Mouse (Mus musculus): ENCODE measurements around the gene Siglece. TPM values are rescaled to one million over a fixed set of nuclear protein-coding genes. Genes with fewer than 3 reads are reported as not detected.
"Not testable (repeated sequence)": the region's sequence is repeated elsewhere in the genome, so short reads cannot be mapped to it uniquely, and the experiment has no call there.

The Siglece gene
- polyA plus RNA-seq (2015; fragmentation: Nextera tagmentation; extraction: Ambion mirVana) = 0.28 and 0.49 TPM in 2 replicates

- Histone ChIP-seq H3K36me3 (no peaks in the 10 kb centered on the region), H3K4me3 (no peak within 1 kb of the TSS), H3K9me3 (no peaks in the 10 kb centered on the region), H3K4me1 (replicated peaks) (no peaks in the 10 kb centered on the region), H3K27me3 (no peaks in the 10 kb centered on the region), H3K27ac (no peak within 1 kb of the TSS), H3K9ac (no peak within 1 kb of the TSS), H3K4me2 (no peak within 1 kb of the TSS)
- ATAC-seq (ENCODE audit: low FRiP score) = no peak
- WGBS = 82% methylated on average over 1 of the region's 1 CpGs
These were observed at the start of gene Siglece for GRCm38 (mm10) chr7:43660002-43660401. Gene Siglece (minus strand): TSS chr7:43660161.

- Histone ChIP-seq H3K27ac (no peak within 1 kb of the TSS), H3K27me3 (no peaks in the 10 kb centered on the region), H3K9me3 (no peaks in the 10 kb centered on the region), H3K4me3 (no peak within 1 kb of the TSS), H3K9ac (no peak within 1 kb of the TSS), H3K4me2 (no peak within 1 kb of the TSS), H3K4me1 (replicated peaks) (no peaks in the 10 kb centered on the region), H3K36me3 (no peaks in the 10 kb centered on the region)
- ATAC-seq (ENCODE audit: low FRiP score) = no peak
These were observed 30.2 kb upstream of the Siglece start, which contains the start of gene Klk14 for GRCm38 (mm10) chr7:43690118-43690517. Gene Klk14 (plus strand): TSS chr7:43690418.

GRCm38 (mm10) chr7:43685088-43685487 lies 25.1 kb upstream of the Siglece start:
- H3K36me3 ChIP-seq = no peaks in the 10 kb centered on the region
- ATAC-seq (ENCODE audit: low FRiP score) = no peak
- no peak overlapping the region for H3K4me3 ChIP-seq
- no peak overlapping the region for H3K4me2 ChIP-seq
- 74% methylated on average over 7 of the region's 7 CpGs for WGBS
- no peak overlapping the region for H3K9ac ChIP-seq
- no peaks in the 10 kb centered on the region for H3K27me3 ChIP-seq
- no peak overlapping the region for H3K27ac ChIP-seq
- no peaks in the 10 kb centered on the region for H3K4me1 ChIP-seq (replicated peaks)
- no peaks in the 10 kb centered on the region for H3K9me3 ChIP-seq

GRCm38 (mm10) chr7:43682511-43682910 lies 22.6 kb upstream of the Siglece start:
- 26% methylated on average over 1 of the region's 1 CpGs for WGBS
- not testable (repeated sequence) for H3K4me2 ChIP-seq; ATAC-seq (ENCODE audit: low FRiP score); H3K9me3 ChIP-seq; H3K27ac ChIP-seq; H3K27me3 ChIP-seq; H3K4me3 ChIP-seq; H3K4me1 ChIP-seq (replicated peaks); H3K9ac ChIP-seq
- H3K36me3 ChIP-seq = peaks cover 14% of the 10 kb centered on the region

- no peak overlapping the region for H3K4me3 ChIP-seq
- no peaks in the 10 kb centered on the region for H3K27me3 ChIP-seq
- 14% methylated on average over 5 of the region's 5 CpGs for WGBS
- no peaks in the 10 kb centered on the region for H3K9me3 ChIP-seq
- peak; percentile 63; the same call in 1 of the 2 replicates for ATAC-seq (ENCODE audit: low FRiP score)
- H3K36me3 ChIP-seq = peaks cover 29% of the 10 kb centered on the region
- no peak overlapping the region for H3K27ac ChIP-seq
- H3K4me1 ChIP-seq (replicated peaks) = no peaks in the 10 kb centered on the region
- H3K4me2 ChIP-seq = no peak overlapping the region
- H3K9ac ChIP-seq = no peak overlapping the region
These were observed 21.0 kb upstream of the Siglece start for GRCm38 (mm10) chr7:43680960-43681359.

- Histone ChIP-seq H3K9me3 (no peaks in the 10 kb centered on the region), H3K4me3 (no peak overlapping the region), H3K36me3 (peaks cover 48% of the 10 kb centered on the region), H3K9ac (no peak overlapping the region), H3K27me3 (no peaks in the 10 kb centered on the region), H3K4me2 (no peak overlapping the region), H3K4me1 (replicated peaks) (peaks cover under 1% of the 10 kb centered on the region; the same call in 1 of the 2 replicates), H3K27ac (no peak overlapping the region)
- no peak for ATAC-seq (ENCODE audit: low FRiP score)
These were observed 18.6 kb upstream of the Siglece start for GRCm38 (mm10) chr7:43678517-43678916.

- peaks cover 11% of the 10 kb centered on the region for H3K4me1 ChIP-seq (replicated peaks)
- H3K9ac ChIP-seq = no peak overlapping the region
- H3K27me3 ChIP-seq = no peaks in the 10 kb centered on the region
- H3K4me2 ChIP-seq = no peak overlapping the region
- peaks cover 48% of the 10 kb centered on the region for H3K36me3 ChIP-seq
- H3K4me3 ChIP-seq = no peak overlapping the region
- 94% methylated on average over 32 of the region's 32 CpGs for WGBS
- no peaks in the 10 kb centered on the region for H3K9me3 ChIP-seq
- no peak for ATAC-seq (ENCODE audit: low FRiP score)
- no peak overlapping the region for H3K27ac ChIP-seq
These were observed 15.1 kb upstream of the Siglece start for GRCm38 (mm10) chr7:43675091-43675490.

GRCm38 (mm10) chr7:43672581-43673260 lies 12.8 kb upstream of the Siglece start:
- no peaks in the 10 kb centered on the region for H3K27me3 ChIP-seq
- peak overlapping the region; percentile 58 for H3K27ac ChIP-seq
- H3K4me2 ChIP-seq = peak overlapping the region; percentile 84
- 17% methylated on average over 10 of the region's 10 CpGs for WGBS
- ATAC-seq (ENCODE audit: low FRiP score) = peak; percentile 4; the same call in 1 of the 2 replicates
- H3K9me3 ChIP-seq = no peaks in the 10 kb centered on the region
- peaks cover 11% of the 10 kb centered on the region for H3K4me1 ChIP-seq (replicated peaks)
- peaks cover 36% of the 10 kb centered on the region for H3K36me3 ChIP-seq
- H3K9ac ChIP-seq = peak overlapping the region; percentile 82
- peak overlapping the region; percentile 54 for H3K4me3 ChIP-seq

- H3K27ac ChIP-seq = peak within 1 kb of the TSS; percentile 58
- H3K4me2 ChIP-seq = peak within 1 kb of the TSS; percentile 84
- H3K4me3 ChIP-seq = peak within 1 kb of the TSS; percentile 54
- H3K27me3 ChIP-seq = no peaks in the 10 kb centered on the region
- H3K9ac ChIP-seq = peak within 1 kb of the TSS; percentile 82
- H3K9me3 ChIP-seq = no peaks in the 10 kb centered on the region
- peaks cover 11% of the 10 kb centered on the region for H3K4me1 ChIP-seq (replicated peaks)
- H3K36me3 ChIP-seq = peaks cover 29% of the 10 kb centered on the region
- under 1% methylated on average over 26 of the region's 26 CpGs for WGBS
- peak; percentile 95 for ATAC-seq (ENCODE audit: low FRiP score)
These were observed 12.0 kb upstream of the Siglece start, which contains the start of gene Ctu1 for GRCm38 (mm10) chr7:43671809-43672580. Gene Ctu1 (plus strand): TSS chr7:43672016.

- Histone ChIP-seq H3K4me2 (peak overlapping the region; percentile 84), H3K36me3 (peaks cover 21% of the 10 kb centered on the region), H3K9me3 (no peaks in the 10 kb centered on the region), H3K27ac (peak overlapping the region; percentile 58; the same call in 1 of the 2 replicates), H3K27me3 (no peaks in the 10 kb centered on the region), H3K9ac (peak overlapping the region; percentile 82), H3K4me3 (peak overlapping the region; percentile 54), H3K4me1 (replicated peaks) (peaks cover 11% of the 10 kb centered on the region)
- peak; percentile 58 for ATAC-seq (ENCODE audit: low FRiP score)
- WGBS = 66% methylated on average over 11 of the region's 11 CpGs
These were observed 11.3 kb upstream of the Siglece start for GRCm38 (mm10) chr7:43671064-43671808.

- Histone ChIP-seq H3K9ac (no peak overlapping the region), H3K4me2 (no peak overlapping the region), H3K9me3 (no peaks in the 10 kb centered on the region), H3K4me1 (replicated peaks) (peaks cover 11% of the 10 kb centered on the region), H3K36me3 (no peaks in the 10 kb centered on the region), H3K27me3 (no peaks in the 10 kb centered on the region), H3K27ac (no peak overlapping the region), H3K4me3 (no peak overlapping the region)
- ATAC-seq (ENCODE audit: low FRiP score) = no peak
- 31% methylated on average over 3 of the region's 3 CpGs for WGBS
These were observed 8.6 kb upstream of the Siglece start for GRCm38 (mm10) chr7:43668582-43668981.

- H3K27ac ChIP-seq; H3K9ac ChIP-seq; ATAC-seq (ENCODE audit: low FRiP score): not testable (repeated sequence)
These were observed 7.3 kb upstream of the Siglece start for GRCm38 (mm10) chr7:43667221-43667620.

More at GRCm38 (mm10) chr7:43667221-43667620, 7.3 kb upstream of the Siglece start:
- not testable (repeated sequence) for H3K36me3 ChIP-seq; H3K27me3 ChIP-seq; H3K4me3 ChIP-seq; H3K4me2 ChIP-seq; H3K4me1 ChIP-seq (replicated peaks); H3K9me3 ChIP-seq
- 92% methylated on average over 4 of the region's 4 CpGs for WGBS
